Mouse (Mus musculus) ES-Bruce4 (cell line): ENCODE results near the gene Ctnnbl1.

Source experiments
- EP300 ChIP-seq: IDR thresholded peaks from 2 replicates; pipeline ENCODE4 v1.6.1; 2011; ENCODE audit warnings: low read depth, low read length; ENCODE audit not compliant: insufficient read depth
- POLR2A ChIP-seq: IDR thresholded peaks from one replicate; pipeline ENCODE4 v1.8.1; 2011; ENCODE audit warnings: low read length; ENCODE audit not compliant: insufficient read depth

DNA sequence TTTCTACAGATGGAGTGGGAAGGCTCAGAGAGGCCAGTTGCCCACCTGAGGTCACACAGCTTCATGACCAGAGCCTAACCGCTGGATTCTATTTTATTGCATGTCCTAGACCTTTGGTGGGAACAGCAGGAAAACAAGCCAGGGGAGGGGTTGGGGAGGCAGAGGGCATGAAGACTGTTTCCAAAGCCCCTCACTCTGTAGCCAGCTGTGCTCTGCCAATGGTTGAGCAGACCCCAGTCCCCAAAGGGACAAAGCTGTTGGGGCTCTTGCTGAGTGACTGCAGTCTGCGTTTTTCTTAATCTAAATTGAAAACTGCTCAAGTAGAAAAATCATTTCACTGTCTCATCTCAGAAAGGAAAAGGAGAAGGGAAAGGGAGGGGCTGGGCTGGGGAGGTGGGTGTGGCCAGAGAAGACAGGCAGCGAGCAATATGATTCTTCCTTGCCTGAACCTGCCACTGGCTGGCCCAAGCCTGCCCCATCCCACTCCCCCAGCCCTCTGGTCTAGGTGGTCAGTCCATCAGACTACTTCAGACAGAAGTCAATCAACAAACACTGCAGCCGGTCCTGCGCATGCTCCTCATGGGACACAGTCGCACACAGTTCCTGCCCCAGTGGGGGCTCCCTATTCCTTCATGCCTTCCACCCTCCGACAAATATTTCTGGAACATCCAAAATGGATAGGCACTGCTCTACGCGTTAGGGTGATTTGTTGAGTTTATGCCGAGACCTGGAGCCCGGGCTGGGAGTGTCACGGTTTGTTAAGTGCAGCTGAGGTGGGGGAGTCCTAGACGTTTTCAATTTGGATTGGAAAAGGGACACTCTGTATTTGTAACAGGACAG lies 45.7 kb upstream of the Ctnnbl1 start:
- TF ChIP-seq EP300 = no peak
- TF ChIP-seq POLR2A = no peak
